Mouse (Mus musculus) C2C12 (cell line): ENCODE measurements around the gene Gm47985.
"Not testable (repeated sequence)": the region's sequence is repeated elsewhere in the genome, so short reads cannot be mapped to it uniquely, and the experiment has no call there.

Experiments used
- CEBPB ChIP-seq: IDR thresholded peaks from one replicate; pipeline ENCODE4 v1.6.1; 2011; ENCODE audit warnings: low read depth, mild to moderate bottlenecking, control low read depth, moderate library complexity
- CTCF ChIP-seq: IDR thresholded peaks from one replicate; pipeline ENCODE4 v1.5.1; 2011; ENCODE audit not compliant: control insufficient read depth, insufficient read depth, insufficient read length
- MAX ChIP-seq: IDR thresholded peaks from one replicate; pipeline ENCODE4 v1.6.1; 2011; ENCODE audit warnings: mild to moderate bottlenecking, control low read depth
- MYOG ChIP-seq: IDR thresholded peaks from one replicate; pipeline ENCODE4 v1.6.1; 2011; ENCODE audit not compliant: control insufficient read depth, insufficient read length; ENCODE audit errors: extremely low read depth
- USF1 ChIP-seq: IDR thresholded peaks from one replicate; pipeline ENCODE4 v1.6.1; 2011; ENCODE audit warnings: low read depth, mild to moderate bottlenecking, control low read depth, moderate library complexity

DNA sequence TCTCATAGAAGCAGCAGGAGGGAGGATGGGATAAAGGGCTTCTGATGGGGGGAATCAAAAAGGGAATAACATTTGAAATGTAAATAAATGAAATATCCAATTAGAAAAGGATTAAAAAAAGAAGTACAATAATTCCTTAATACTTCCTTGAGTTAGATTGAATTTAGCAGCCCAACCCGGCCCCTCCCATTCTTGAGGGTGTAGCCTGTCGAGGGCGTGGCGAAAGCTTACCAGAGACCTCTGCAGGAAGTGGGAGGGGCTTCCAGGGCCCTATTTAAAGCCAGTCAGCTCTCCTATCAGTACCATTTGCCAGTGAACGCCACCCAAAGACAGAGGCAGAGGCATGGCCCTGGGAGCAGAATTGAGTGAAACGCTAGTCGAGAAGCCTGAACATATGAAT, 9.7 kb downstream of the Gm47985 start, which contains the start of gene Gm8947:
- not testable (repeated sequence) for TF ChIP-seq USF1, MAX, CTCF, MYOG, CEBPB
